Mouse (Mus musculus) layer of hippocampus, adult 11-12 months (tissue): Measurements from ENCODE around the gene Dnajc3.
A peak's percentile ranks its signal among the peaks of the same experiment; 100 is the strongest.
"Not testable (repeated sequence)": the region's sequence is repeated elsewhere in the genome, so short reads cannot be mapped to it uniquely, and the experiment has no call there.

Source experiments
- DNase-seq: peaks from one replicate; pipeline ENCODE4 v3.0.0; 2022; ENCODE audit warnings: low spot score

The Dnajc3 gene

DNA sequence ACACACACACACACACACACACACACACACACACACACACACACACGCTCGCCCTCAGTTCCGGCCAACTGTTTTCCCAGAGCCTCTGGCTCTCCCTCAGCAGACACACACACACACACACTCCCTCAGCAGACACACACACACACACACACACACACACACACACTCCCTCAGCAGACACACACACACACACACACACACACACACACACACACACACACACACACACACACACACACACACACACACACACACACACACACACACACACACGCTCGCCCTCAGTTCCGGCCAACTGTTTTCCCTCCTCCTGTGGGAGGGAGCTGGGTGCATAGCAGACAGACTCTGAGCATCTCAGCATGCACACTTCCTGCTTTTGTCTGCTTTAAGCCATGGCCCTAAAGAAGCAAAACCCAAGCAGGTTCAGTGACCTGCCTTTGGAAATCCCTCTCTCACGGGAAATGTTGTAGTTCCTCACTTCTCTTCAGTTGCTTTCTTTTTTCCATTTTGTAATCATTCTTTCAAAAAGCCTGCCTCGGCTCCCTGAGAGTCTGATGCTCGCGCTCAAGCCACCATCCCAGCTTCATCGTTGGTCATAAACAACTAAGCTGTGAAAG, 44.8 kb downstream of the Dnajc3 start:
- DNase-seq = not testable (repeated sequence)

DNA sequence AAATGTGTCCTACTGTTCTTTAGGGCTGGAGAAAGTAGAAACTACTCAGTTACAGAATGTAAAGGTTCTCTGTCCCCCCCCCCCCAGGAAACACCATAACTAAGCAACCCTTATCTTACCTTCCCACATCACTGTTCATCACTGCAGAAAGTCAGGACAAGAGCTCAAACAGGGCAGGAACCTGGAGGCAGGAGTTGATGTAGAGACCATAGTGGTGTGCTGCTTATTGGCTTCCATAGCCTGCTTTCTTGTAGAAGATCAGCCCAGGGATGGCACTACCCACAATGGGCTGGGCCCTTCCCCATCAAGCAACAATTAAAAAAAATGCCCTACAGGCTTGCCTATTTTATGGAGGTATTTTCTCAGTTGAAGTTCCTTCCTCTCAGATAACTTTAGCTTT, 45.6 kb downstream of the Dnajc3 start:
- DNase-seq = no peak

DNA sequence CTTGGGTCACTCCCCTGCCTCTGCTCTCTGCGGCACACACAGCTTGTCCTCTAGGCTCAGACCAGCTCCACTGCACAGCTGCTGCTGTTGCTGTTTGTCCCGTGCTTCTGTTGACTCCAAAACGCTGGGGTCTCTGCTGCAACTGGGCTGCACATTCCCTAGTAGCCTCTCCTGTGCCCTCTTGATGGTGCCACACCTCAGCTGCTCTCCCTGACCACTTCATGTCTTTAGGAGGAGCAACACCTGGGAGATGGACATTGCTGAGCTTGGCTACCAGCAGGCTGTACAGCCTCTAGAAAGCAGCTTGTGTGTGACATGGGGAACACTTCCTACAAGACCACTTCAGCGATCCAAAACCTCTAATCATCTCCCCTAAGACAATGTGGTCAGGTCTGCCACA, 46.4 kb downstream of the Dnajc3 start:
- no peak for DNase-seq

DNA sequence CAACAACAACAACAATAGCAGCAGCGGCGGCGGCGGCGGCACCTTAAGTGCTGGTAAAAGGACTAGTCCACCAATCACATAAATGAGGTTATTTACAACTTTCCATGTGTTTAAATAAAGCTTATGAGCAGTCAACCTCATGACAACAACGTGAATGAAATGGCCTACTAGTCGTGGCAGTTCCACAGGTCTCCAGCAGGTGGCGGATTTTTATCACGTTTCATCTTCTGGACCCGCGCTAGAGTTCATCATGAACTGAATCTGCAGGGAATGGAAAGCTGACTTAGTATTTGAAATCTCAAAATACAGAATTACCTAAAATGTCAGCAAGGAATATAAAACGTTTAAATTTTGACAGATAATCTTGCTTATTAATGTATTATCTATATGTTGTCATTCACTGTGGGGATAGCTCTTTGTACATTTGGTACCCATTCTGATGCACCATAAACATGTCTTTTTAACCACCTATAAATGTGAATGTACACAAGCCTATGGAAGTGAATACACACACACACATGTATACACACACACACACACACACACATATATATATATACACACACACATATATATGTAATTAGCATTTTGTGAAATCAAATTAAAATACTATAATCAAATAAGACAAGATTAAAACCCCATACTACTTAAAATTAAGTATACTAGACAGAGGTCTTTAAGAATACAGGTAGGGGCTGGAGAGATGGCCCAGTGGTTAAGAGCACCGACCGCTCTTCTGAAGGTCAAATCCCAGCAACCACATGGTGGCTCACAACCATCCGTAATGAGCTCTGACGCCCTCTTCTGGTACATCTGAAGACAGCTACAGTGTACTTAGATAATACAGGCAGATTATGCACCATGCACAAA, 49.1 kb downstream of the Dnajc3 start:
- DNase-seq = peak; percentile 76

DNA sequence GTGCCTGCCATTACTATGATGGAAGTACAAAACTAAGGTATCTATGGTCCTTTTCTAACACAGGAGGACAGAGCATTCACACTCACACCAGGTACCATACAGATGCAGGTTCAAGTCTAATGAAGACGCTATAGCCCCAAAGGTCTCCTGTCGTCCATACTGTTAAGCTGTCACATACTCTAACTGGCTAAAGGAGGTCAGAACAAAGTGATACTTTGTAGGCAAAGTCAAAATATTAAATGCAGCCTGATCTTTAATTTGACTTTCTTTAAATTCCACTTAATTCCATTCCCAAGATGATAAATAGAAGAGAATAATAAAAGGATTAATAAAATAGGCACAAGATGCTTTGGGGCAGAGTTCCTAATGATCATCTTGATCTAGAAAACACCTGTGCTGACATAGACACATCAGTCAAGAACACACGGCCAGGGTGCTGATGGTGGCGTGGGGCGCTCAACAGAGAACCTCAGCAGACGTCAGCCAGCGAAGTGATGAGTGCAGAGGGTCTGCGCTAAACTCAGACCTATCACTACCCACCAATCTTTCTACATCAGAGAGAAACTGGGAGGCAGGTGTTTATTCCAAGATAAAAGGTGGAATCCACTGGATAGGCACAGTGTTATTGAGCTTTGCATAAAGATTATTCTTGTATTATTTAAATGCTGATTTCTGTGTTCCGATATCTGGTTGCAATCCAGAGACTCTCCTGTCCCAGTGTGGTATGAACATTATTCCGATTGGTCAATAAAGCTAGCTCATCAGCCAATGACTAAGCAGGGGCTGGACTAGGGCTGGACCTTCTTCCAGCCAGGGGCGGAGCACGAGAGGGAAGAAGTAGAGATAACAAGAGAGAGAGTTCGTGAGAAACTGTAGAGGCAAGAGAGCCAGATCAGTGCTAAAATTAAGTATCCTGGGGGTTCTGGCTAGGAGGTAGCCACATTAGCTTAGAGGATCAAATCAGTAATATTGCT, 50.0 kb downstream of the Dnajc3 start:
- DNase-seq = no peak

DNA sequence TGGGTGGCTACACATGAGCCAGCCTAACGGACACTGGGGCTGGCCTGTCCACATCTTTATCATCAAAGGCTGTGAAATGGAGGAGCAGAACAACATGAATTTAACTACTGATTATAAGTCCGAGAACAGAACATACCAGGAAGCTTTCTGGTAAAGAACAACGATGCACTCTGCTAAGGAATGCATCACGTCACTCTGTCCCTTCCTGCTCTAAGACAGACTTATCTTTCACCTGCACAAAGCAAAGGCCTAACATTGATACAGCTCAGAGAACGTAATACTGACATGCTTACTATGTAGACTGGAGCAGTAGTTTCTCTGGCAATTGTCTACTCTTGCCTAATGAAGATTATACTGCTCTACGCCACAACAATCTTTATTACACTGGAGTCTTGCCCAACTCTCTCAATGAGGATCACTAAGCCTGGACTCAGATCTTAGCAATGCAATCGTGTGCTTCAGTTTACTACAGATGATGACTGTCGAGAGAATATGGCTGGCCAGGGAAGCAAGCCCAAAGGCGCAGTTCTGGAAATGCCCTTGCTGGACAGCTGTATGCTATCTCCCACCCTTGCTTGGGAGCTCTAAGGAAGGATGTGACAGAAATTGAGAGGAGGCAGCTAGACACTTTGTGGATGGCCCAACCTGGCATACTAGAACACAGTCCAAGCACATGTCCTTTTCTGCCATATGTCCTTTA, 57.6 kb downstream of the Dnajc3 start:
- DNase-seq = no peak

DNA sequence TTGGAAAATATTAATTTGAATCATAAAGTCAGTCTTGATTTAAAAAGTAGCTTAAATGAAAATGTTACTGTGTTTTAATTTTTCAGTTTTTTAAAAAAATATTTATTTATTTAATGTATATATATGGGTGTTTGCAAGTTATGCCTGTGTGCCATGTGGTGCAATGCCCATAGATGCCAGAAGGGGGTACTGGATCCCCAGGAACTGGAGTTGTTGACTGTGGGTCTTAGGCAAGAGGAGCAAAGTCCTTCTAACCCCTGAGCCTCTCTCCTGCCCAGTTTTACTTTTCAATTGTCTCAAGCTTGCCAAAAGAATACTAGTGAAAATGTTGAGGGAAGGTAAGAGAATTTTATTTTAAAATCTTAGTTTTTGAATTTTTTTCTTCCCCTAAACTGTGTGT, 65.5 kb downstream of the Dnajc3 start:
- DNase-seq = no peak

DNA sequence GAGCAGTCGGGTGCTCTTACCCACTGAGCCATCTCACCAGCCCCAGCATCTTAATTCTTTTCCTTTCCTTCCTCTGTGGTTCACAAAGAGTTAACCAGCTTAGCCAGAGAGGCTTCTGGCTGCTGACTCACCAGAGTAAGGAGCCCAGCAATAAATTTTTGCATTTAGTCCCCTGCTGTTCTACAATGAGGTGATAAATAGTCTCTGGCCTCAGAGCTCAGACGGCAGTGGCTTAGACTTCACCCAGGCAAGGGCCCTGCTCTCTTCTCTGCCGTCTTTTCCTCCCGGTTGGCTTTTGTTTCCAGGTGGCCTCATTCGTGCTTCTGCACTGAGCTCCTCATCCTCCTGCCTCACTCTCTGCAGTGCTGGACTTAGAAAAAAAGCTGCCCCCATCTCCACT, 68.1 kb downstream of the Dnajc3 start:
- DNase-seq = no peak

DNA sequence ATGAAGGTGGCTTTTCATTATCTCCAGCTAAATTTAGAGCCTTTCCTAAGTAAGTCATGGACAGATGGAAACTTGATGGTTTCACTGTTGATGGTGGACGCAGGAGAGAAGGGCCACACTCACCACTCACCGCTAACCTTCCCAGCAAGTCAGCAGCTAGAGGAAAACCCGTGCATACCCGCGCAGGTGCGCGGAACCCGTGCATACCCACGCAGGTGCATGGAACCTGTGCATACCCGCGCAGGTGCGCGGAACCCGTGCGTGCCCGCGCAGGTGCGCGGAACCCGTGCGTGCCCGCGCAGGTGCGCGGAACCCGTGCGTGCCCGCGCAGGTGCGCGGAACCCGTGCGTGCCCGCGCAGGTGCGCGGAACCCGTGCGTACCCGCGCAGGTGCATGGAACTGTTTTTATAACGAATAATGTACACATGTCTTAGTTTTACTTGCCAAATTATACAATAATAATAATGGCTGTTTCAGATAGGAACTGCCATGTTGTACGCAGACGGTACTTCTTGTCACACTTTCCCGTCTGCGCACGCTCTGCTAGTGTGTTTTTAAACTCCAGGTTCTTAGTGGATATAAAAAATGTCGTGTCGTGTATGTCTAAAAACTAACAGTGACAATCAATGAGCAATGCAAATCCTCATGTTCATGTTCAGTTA, 68.8 kb downstream of the Dnajc3 start:
- no peak for DNase-seq

DNA sequence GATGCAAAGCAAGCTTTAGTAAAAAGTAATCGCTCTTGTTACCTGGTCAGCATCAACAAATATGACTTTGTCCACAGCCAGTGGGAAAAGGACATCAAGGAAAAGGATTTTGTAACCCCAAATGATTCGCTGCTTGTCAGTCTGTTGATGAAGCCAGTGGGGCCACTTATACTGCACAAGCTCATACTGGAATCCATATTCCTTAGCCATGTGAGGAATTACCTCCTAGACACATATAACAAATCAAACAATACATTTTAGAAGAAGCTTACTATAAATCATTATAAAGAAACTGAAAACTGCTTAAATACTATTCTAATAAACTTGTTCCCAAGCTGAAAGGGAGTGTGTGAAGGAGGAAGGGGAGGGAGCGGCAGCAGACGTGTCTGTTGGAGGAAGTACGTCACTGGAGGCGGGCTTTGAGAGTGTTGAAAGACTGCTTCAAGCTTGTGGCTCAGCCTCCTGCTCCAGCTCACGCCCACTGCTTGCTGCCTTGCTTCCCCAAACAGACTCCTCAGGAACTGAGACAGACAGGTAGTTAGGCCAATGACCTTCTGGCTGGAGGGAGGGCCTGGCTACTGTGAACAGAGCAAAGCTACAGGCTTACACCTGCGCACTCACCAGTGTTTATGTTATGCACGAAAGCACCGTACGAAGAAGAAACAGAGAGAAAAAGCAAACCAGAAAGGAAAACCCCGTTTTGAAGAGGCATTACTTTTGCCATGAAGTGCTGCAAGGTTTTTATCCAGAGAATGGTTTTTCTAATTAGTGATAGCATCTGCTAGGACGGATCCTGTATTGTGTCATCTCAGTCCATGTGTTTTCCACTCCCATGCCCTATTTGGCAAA, 69.6 kb downstream of the Dnajc3 start:
- peak; percentile 99 for DNase-seq

DNA sequence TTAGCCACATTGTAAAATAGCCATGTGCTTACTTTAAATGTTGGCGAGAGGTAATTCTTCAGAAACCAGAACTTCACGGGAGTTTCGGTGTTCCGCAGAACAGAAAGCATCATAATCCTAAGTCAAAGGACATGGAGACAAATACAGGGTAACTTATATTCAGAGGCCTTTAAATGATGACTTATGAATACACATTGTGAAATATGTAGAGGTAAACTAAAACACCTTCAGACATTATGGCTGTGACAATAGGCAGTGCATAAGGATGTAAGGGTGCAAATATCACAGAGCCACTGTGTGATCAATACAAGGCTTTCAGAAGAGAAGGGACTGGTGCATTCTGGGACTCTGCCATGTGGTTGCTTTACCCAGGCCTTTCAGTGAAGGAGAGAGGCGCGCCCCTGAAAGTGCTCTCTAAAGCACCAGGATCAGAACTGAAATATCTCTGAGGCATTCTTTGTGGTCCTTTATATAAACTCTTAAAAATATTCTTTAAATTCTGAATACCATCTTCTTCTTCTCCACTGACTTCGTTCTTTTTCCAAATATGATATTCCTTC, 70.3 kb downstream of the Dnajc3 start:
- DNase-seq = no peak

DNA sequence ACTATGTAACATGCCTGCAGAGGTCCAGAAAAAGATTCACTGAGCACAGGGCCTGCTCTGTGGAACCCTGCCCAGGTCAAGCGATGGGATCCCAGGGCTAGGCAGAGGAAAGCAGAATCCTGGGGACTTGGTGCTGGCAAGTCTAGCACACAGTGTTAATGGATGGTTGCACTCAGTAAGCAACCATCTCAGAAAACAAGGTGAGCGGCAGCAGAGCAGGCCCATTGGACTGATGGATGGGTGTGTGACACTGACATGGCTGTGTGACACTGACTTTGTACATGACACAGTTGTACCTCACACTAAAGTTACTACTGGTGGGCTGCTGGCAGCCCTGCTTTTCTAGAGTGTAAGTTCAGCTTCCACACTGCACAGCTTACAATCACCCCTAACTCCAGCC, 71.8 kb downstream of the Dnajc3 start:
- DNase-seq = no peak

DNA sequence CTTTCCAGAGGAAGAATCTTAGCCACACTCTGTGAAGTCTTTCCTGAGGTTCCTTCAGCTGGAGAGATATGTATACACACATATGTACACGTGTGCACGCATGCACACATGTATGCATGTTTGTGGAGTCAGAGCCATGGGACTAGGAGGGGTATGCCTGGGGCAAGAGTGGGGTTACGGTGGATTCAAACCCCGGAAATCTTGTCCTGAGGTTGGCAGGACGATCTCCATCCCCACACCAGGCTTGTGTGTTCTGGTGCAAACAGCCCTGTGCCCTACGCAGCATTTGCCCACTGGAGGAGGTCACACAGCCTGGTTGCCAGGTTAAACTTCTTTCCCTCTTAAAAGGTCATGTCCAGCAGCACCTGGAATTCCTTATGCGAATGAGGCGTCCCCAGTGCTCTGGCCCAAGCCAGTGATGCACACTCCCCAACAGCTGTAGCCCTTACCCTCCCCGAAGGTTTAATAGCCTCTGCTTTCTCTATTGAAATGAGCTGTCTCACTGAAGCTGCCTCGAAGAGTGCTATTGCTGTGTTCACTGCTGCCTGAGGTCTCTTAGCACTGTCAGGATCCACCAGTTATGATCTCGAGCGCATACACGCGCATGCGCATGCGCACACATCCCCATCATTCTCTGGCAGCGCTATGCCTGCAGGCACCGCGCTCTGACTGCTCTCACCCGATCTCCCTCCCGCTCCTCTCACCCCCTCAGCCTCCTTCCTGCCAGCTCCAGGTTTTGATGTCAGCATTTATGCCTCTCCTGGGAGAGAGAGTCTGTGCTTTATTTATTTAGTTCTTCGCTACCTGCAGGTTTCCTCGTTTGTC, 75.0 kb downstream of the Dnajc3 start:
- DNase-seq = peak; percentile 78

DNA sequence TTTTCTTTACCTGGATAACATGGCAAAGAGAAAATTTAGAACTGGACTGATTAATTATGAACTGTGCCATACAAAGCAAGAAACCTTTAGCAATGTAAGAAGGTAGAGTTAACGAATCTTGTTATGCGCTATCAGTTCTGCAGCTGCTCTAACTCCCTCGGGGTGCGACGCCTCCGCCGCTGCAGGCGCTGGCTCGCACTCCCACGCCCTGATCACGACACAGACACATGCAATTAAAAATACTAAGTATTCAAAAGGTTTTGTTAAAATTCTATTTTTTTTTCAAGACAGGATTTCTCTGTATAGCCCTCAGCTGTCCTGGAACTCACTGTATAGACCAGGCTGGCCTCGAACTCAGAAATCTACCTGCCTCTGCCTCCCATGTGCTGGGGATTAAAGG, 75.8 kb downstream of the Dnajc3 start:
- no peak for DNase-seq

DNA sequence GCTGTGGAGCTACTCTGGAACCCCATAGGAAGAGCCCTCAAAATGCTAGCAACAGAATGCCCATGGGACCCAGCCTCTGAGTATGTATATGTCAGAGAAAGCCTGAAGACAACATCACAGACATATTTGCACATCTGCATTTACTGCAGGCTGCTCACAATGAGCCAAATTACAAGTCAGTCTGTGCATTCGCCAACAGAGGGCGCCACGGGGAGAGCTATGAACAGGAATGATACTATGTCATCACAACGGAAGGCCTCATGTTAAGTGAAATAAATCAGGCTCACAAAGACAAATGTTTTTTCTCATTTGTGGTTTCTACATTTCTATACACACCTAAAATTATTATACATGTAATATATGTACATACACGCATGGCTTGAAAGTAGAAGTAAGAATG, 88.1 kb downstream of the Dnajc3 start:
- DNase-seq = no peak

DNA sequence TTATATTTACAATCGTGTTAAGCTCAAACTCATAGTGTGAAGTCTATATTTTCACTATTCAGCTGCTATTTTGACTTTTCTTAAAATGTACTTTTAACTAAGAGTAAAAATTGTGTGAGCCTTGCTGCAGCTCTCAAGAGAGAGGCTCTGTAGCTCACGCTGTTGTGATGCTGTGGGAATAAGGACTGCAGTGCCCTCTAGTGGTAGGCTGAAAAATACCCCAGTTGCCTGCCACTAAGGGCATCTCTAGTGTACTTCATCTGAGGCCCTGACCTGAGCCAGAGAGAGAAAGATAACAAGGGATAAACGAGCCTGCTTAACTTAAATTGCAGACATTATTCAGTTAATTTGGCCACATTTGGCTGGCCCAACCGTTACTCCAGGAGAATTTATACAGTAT, 89.4 kb downstream of the Dnajc3 start:
- peak; percentile 72 for DNase-seq

DNA sequence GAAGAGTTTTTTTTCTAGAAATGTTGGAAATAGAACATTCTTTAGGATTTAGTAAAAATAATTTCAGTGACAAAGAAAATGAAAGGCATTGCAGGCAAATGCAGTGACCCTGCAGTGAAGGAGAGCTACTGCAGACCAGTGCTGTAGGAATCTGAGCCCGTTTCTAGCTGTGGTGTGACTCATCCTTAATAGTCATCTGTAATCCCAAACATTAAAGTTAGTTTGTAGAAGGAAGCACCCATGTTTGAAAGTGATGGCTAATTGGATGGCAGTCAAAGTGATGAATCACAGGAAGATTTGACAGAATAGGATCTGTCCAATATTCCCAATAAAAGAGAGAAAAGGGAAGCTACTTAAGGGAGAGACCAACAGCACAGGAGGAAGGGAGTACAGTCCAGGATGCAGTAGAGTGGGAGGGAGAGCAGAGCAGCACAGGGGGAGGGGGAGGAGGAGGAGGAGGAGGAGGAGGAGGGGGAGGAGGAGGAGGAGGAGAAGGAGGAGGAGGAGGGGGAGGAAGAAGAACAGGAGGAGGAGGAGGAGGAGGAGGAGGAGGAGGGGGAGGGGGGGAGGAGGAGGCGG, 90.0 kb downstream of the Dnajc3 start:
- DNase-seq = no peak
